Mouse (Mus musculus): ENCODE data around the gene Rcsd1. TPM values are rescaled to one million over a fixed set of nuclear protein-coding genes. Genes with fewer than 3 reads are reported as not detected.

Gene Rcsd1
- polyA plus RNA-seq, 1 experiment from 2014 or later = 6.1 TPM

DNA sequence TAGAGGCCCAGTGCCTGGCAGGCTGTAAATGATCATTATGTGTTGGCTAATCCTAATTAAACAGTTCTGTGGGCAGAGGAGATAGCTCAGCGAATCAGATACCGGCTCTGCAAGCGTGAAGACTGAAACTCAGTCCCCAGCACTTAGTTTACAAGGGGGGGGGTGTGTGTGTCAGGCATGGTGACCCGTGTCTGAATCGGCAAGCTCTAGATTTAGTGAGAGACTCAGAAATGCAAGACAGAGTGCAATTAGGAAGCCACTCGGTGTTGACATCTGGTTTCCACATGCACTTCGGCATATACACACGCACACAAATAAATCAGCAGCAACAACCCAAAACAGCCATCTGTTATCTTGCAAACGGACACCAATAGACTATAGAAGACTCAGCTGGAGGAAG, 8.0 kb downstream of the Rcsd1 start:
- no peak overlapping the region for H3K27ac ChIP-seq (replicated peaks; ENCODE audit: low read depth, low read length)
- no peaks in the 10 kb centered on the region for H3K27me3 ChIP-seq (ENCODE audit: control insufficient read depth, insufficient read depth, low read length)
- H3K9ac ChIP-seq (ENCODE audit: low read length) = no peak overlapping the region
- WGBS = 7% methylated on average over 9 of the region's 9 CpGs
- H3K4me1 ChIP-seq (ENCODE audit: control insufficient read depth, insufficient read depth, low read length) = peaks cover 23% of the 10 kb centered on the region
- no peak overlapping the region for H3K4me3 ChIP-seq (ENCODE audit: low read depth, low read length)
- ATAC-seq (ENCODE audit: insufficient number of reproducible peaks, low FRiP score, low TSS enrichment, low read depth) = no peak
- no peak for DNase-seq (ENCODE audit: low spot score)
- H3K36me3 ChIP-seq (ENCODE audit: control insufficient read depth, insufficient read depth, low read length) = no peaks in the 10 kb centered on the region
- no peaks in the 10 kb centered on the region for H3K9me3 ChIP-seq (ENCODE audit: control insufficient read depth, low read length)
- no peak overlapping the region for H3K4me2 ChIP-seq (ENCODE audit: low read depth, severe bottlenecking)

DNA sequence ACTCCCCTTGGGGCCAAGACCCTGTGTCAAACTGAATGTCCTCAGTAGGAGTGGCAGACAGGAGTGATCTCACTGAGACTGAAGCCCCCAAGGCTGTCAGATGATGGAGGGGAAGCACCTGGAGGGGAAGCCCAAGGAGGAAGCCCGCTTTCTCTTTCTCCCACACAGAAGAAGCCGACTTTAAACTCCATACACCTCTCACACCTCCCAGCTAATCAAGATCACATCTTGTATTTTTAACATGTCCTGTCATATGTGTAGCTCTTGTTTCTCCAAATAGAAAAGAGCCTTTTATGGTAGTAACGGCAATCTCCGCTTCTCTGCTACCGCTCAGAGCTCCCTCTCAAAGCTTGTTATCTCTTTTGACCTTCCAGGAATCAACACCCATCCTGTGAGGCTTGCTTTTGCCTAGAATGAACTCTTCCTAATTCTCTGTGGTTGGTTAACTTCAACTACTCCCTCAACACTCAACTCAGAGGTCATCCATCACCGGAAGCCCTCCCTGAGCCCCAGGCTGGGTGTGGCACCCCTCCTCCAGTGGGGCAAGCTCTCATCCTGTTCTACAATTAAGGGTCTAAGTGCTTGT, 8.5 kb downstream of the Rcsd1 start:
- DNase-seq (ENCODE audit: low spot score) = no peak
- H3K36me3 ChIP-seq (ENCODE audit: control insufficient read depth, insufficient read depth, low read length) = no peaks in the 10 kb centered on the region
- no peaks in the 10 kb centered on the region for H3K9me3 ChIP-seq (ENCODE audit: control insufficient read depth, low read length)
- H3K27ac ChIP-seq (replicated peaks; ENCODE audit: low read depth, low read length) = no peak overlapping the region
- H3K4me2 ChIP-seq (ENCODE audit: low read depth, severe bottlenecking) = no peak overlapping the region
- H3K4me1 ChIP-seq (ENCODE audit: control insufficient read depth, insufficient read depth, low read length) = peaks cover 23% of the 10 kb centered on the region
- no peaks in the 10 kb centered on the region for H3K27me3 ChIP-seq (ENCODE audit: control insufficient read depth, insufficient read depth, low read length)
- WGBS = 37% methylated on average over 6 of the region's 6 CpGs
- H3K9ac ChIP-seq (ENCODE audit: low read length) = no peak overlapping the region
- no peak for ATAC-seq (ENCODE audit: insufficient number of reproducible peaks, low FRiP score, low TSS enrichment, low read depth)
- no peak overlapping the region for H3K4me3 ChIP-seq (ENCODE audit: low read depth, low read length)

DNA sequence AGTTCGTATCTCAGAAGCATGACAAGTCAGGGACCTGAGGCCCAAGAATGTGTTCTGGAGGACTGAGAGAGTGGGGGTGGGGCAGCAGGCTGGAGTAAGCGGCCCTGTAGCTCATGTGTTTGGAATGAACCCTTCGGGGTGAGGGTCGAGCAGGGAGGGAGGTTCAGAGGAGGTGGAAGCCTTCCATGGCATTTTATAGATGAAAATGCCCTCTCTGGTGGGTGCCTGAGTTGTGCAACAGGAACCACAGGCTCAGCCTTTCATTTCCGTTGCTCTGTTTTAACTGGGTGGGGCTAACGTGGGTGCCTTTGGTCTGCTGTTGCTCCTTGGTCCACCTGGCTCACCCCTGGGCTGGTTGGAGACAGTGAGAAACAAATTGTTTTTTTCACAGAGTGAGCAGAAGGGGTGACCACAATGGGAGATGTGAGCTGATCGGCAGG, 9.2 kb downstream of the Rcsd1 start:
- DNase-seq (ENCODE audit: low spot score) (no peak), ATAC-seq (ENCODE audit: insufficient number of reproducible peaks, low FRiP score, low TSS enrichment, low read depth) (no peak)
- Histone ChIP-seq H3K27me3 (ENCODE audit: control insufficient read depth, insufficient read depth, low read length) (no peaks in the 10 kb centered on the region), H3K4me3 (ENCODE audit: low read depth, low read length) (no peak overlapping the region), H3K9ac (ENCODE audit: low read length) (no peak overlapping the region), H3K36me3 (ENCODE audit: control insufficient read depth, insufficient read depth, low read length) (no peaks in the 10 kb centered on the region), H3K4me2 (ENCODE audit: low read depth, severe bottlenecking) (no peak overlapping the region), H3K27ac (replicated peaks; ENCODE audit: low read depth, low read length) (no peak overlapping the region), H3K4me1 (ENCODE audit: control insufficient read depth, insufficient read depth, low read length) (peaks cover 23% of the 10 kb centered on the region), H3K9me3 (ENCODE audit: control insufficient read depth, low read length) (no peaks in the 10 kb centered on the region)
- 29% methylated on average over 7 of the region's 7 CpGs for WGBS

DNA sequence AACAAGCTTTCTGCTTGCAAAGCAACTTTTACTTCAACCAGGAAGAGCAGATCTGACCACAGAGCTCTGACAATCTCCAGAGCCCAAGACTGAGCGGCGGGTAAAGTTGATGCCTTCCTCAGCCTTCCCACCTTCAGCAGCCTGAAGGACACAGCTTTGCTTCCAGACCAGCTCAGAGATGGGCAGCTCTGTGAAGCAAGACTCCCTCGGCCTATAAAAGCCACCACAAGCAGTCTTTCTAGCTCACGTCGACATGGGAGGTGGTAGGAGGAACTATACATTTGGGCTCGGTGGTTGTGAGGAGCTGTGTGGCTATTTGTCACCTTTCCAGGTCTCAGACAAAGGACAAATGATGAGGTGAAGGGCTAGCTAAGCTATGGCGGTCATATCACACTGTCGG, 11.9 kb downstream of the Rcsd1 start:
- no peaks in the 10 kb centered on the region for H3K36me3 ChIP-seq (ENCODE audit: control insufficient read depth, insufficient read depth, low read length)
- ATAC-seq (ENCODE audit: insufficient number of reproducible peaks, low FRiP score, low TSS enrichment, low read depth) = no peak
- H3K27me3 ChIP-seq (ENCODE audit: control insufficient read depth, insufficient read depth, low read length) = no peaks in the 10 kb centered on the region
- H3K9me3 ChIP-seq (ENCODE audit: control insufficient read depth, low read length) = no peaks in the 10 kb centered on the region
- H3K27ac ChIP-seq (replicated peaks; ENCODE audit: low read depth, low read length) = no peak overlapping the region
- WGBS = 49% methylated on average over 8 of the region's 8 CpGs
- no peak for DNase-seq (ENCODE audit: low spot score)
- H3K4me1 ChIP-seq (ENCODE audit: control insufficient read depth, insufficient read depth, low read length) = peaks cover 22% of the 10 kb centered on the region
- no peak overlapping the region for H3K4me2 ChIP-seq (ENCODE audit: low read depth, severe bottlenecking)
- H3K4me3 ChIP-seq (ENCODE audit: low read depth, low read length) = no peak overlapping the region
- no peak overlapping the region for H3K9ac ChIP-seq (ENCODE audit: low read length)

DNA sequence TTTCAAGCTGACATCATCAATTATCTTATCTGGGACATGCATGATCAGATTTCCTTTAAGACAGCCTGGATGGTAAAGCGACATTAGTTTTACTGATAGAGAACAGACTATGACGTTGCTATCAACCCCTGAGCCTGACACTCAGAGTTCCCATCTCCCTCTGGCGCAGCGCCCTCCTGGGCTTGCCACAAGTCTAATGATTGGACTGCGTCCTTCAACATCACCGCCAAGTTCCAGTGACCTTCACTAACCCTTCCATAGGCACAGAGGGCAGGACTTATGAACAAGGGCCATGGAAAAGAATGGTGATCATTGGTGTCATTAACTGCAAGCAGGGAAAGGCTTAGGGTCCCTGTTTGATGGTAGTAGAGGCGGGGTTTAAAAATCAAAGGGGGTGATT, 12.7 kb downstream of the Rcsd1 start:
- no peak overlapping the region for H3K27ac ChIP-seq (replicated peaks; ENCODE audit: low read depth, low read length)
- H3K4me1 ChIP-seq (ENCODE audit: control insufficient read depth, insufficient read depth, low read length) = peaks cover 17% of the 10 kb centered on the region
- no peak for DNase-seq (ENCODE audit: low spot score)
- no peaks in the 10 kb centered on the region for H3K9me3 ChIP-seq (ENCODE audit: control insufficient read depth, low read length)
- H3K36me3 ChIP-seq (ENCODE audit: control insufficient read depth, insufficient read depth, low read length) = no peaks in the 10 kb centered on the region
- no peak overlapping the region for H3K4me3 ChIP-seq (ENCODE audit: low read depth, low read length)
- no peak overlapping the region for H3K9ac ChIP-seq (ENCODE audit: low read length)
- no peak for ATAC-seq (ENCODE audit: insufficient number of reproducible peaks, low FRiP score, low TSS enrichment, low read depth)
- H3K4me2 ChIP-seq (ENCODE audit: low read depth, severe bottlenecking) = no peak overlapping the region
- H3K27me3 ChIP-seq (ENCODE audit: control insufficient read depth, insufficient read depth, low read length) = no peaks in the 10 kb centered on the region
- WGBS = 58% methylated on average over 7 of the region's 7 CpGs

DNA sequence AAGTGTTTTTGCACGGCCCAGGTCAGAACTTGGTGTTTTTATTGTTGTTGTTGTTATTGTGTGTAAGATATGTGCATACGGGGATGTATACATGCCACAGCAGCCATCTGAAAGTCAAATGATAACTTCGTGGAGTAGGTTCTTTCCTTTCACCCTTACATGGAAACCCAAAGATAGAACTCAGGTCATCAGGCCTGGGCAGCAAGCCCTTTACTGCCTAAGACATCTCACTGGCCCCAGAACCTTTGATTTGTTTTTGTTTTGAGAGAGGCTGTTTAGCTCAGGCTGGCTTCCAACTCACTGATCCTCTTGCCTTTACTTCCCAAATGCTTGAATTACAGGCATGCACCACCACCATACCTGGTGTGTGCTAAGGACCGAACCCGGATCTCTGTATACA, 13.5 kb downstream of the Rcsd1 start:
- no peak for DNase-seq (ENCODE audit: low spot score)
- ATAC-seq (ENCODE audit: insufficient number of reproducible peaks, low FRiP score, low TSS enrichment, low read depth) = no peak
- peaks cover 17% of the 10 kb centered on the region for H3K4me1 ChIP-seq (ENCODE audit: control insufficient read depth, insufficient read depth, low read length)
- 76% methylated on average over 5 of the region's 5 CpGs for WGBS
- H3K36me3 ChIP-seq (ENCODE audit: control insufficient read depth, insufficient read depth, low read length) = no peaks in the 10 kb centered on the region
- no peak overlapping the region for H3K9ac ChIP-seq (ENCODE audit: low read length)
- no peak overlapping the region for H3K4me2 ChIP-seq (ENCODE audit: low read depth, severe bottlenecking)
- H3K4me3 ChIP-seq (ENCODE audit: low read depth, low read length) = no peak overlapping the region
- no peaks in the 10 kb centered on the region for H3K27me3 ChIP-seq (ENCODE audit: control insufficient read depth, insufficient read depth, low read length)
- no peaks in the 10 kb centered on the region for H3K9me3 ChIP-seq (ENCODE audit: control insufficient read depth, low read length)
- H3K27ac ChIP-seq (replicated peaks; ENCODE audit: low read depth, low read length) = no peak overlapping the region

DNA sequence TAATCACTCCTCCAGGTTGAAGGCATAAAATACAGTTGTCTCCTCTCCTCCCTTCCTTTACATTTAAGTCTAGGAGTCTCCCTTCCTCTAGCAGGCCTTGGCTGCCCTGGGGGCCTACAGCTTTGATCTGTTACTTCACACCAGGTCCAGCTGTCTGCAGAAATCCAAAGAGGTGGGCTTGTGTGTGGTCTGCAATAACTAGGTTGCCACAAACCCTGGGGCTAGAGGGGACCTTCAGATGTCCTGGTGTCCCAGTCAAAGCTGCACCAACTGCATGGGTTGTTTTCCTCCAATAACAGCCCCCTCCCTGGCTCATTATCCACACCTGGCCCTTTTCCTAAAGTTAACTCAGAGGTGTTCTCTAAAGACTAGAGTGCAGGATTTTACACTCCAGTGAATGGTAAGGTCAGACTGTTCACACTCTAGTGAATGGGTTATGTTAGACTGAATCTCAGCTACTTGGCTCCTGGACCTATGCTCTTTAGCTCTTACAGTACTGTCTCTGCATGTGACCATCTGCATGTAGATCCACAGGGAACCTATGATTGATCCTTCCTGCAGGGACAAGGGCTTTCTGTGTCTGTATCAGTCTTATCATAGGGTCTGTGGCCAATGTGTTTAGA, 14.1 kb downstream of the Rcsd1 start:
- H3K4me1 ChIP-seq (ENCODE audit: control insufficient read depth, insufficient read depth, low read length) = peaks cover 17% of the 10 kb centered on the region
- DNase-seq (ENCODE audit: low spot score) = peak; percentile 51

DNA sequence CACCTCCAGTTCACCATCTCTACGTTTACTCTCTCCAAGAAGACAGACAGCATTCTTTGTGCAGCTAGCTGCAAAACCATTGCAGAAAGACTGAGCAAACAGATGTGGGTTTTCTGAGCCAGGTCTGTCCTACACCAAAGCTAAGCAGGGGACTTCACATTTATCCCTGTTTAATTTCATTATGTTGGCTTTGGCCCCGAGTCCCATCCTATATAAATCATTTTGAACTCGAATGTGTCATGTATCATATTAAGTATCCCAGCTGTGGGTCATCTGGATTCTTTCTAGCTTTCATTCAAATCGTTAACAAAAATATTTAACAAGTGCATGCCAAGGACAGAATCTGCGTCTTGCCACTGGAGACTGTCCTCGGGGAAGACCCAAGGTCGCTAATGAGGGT, 15.7 kb downstream of the Rcsd1 start:
- Histone ChIP-seq H3K36me3 (ENCODE audit: control insufficient read depth, insufficient read depth, low read length) (no peaks in the 10 kb centered on the region), H3K27me3 (ENCODE audit: control insufficient read depth, insufficient read depth, low read length) (no peaks in the 10 kb centered on the region), H3K4me3 (ENCODE audit: low read depth, low read length) (no peak overlapping the region), H3K9ac (ENCODE audit: low read length) (no peak overlapping the region), H3K4me1 (ENCODE audit: control insufficient read depth, insufficient read depth, low read length) (peaks cover 14% of the 10 kb centered on the region), H3K9me3 (ENCODE audit: control insufficient read depth, low read length) (no peaks in the 10 kb centered on the region), H3K27ac (replicated peaks; ENCODE audit: low read depth, low read length) (no peak overlapping the region), H3K4me2 (ENCODE audit: low read depth, severe bottlenecking) (no peak overlapping the region)
- no peak for DNase-seq (ENCODE audit: low spot score)
- ATAC-seq (ENCODE audit: insufficient number of reproducible peaks, low FRiP score, low TSS enrichment, low read depth) = no peak
- WGBS = 53% methylated on average over 7 of the region's 7 CpGs

More for the DNA sequence above, 14.1 kb downstream of the Rcsd1 start:
- Histone ChIP-seq H3K9me3 (ENCODE audit: control insufficient read depth, low read length) (no peaks in the 10 kb centered on the region), H3K9ac (ENCODE audit: low read length) (no peak overlapping the region), H3K4me2 (ENCODE audit: low read depth, severe bottlenecking) (no peak overlapping the region), H3K27me3 (ENCODE audit: control insufficient read depth, insufficient read depth, low read length) (no peaks in the 10 kb centered on the region), H3K36me3 (ENCODE audit: control insufficient read depth, insufficient read depth, low read length) (no peaks in the 10 kb centered on the region), H3K4me3 (ENCODE audit: low read depth, low read length) (no peak overlapping the region), H3K27ac (replicated peaks; ENCODE audit: low read depth, low read length) (no peak overlapping the region)
- no peak for ATAC-seq (ENCODE audit: insufficient number of reproducible peaks, low FRiP score, low TSS enrichment, low read depth)

DNA sequence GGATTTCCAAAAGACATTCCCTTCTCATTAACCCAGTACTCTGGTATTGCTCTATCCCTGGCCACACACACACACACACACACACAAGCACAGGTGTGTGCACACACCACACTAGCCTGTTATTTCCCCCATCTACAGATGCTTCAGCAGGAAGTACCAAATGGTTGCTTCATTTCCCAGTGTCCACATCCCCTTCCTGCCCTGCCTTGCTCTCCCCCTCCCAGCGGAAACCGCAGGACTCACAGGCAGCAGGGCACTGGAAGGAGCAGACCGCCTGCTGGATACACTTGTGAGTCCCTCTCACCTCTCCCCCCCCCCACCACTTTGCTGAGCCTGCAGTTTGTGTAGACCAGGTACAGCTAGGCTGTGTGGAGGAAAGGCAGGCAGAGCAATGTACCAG, 18.0 kb downstream of the Rcsd1 start:
- no peak overlapping the region for H3K4me2 ChIP-seq (ENCODE audit: low read depth, severe bottlenecking)
- no peak overlapping the region for H3K9ac ChIP-seq (ENCODE audit: low read length)
- H3K27ac ChIP-seq (replicated peaks; ENCODE audit: low read depth, low read length) = no peak overlapping the region
- no peaks in the 10 kb centered on the region for H3K9me3 ChIP-seq (ENCODE audit: control insufficient read depth, low read length)
- ATAC-seq (ENCODE audit: insufficient number of reproducible peaks, low FRiP score, low TSS enrichment, low read depth) = peak; percentile 68; the same call in 1 of the 2 replicates
- no peak for DNase-seq (ENCODE audit: low spot score)
- no peaks in the 10 kb centered on the region for H3K27me3 ChIP-seq (ENCODE audit: control insufficient read depth, insufficient read depth, low read length)
- H3K4me1 ChIP-seq (ENCODE audit: control insufficient read depth, insufficient read depth, low read length) = peaks cover 14% of the 10 kb centered on the region
- H3K36me3 ChIP-seq (ENCODE audit: control insufficient read depth, insufficient read depth, low read length) = no peaks in the 10 kb centered on the region
- WGBS = 8% methylated on average over 3 of the region's 3 CpGs
- H3K4me3 ChIP-seq (ENCODE audit: low read depth, low read length) = no peak overlapping the region
